Mouse (Mus musculus) hematopoietic multipotent progenitor cell, adult 10-12 weeks (in vitro differentiated cells): Measurements from ENCODE around the gene Tubb1. TPM values are rescaled to one million over a fixed set of nuclear protein-coding genes. Genes with fewer than 3 reads are reported as not detected.

ENCODE experiments used
- polyA plus RNA-seq: library from polyadenylated mRNA; stranded (reverse); fragments of >175 nt; gene quantifications from 2 replicates; pipeline ENCODE4 v1.2.3, GENCODE M21; 2012; ENCODE audit warnings: low replicate concordance

Tubb1 gene
- 0.31 and 0.71 TPM in 2 replicates for polyA plus RNA-seq

DNA sequence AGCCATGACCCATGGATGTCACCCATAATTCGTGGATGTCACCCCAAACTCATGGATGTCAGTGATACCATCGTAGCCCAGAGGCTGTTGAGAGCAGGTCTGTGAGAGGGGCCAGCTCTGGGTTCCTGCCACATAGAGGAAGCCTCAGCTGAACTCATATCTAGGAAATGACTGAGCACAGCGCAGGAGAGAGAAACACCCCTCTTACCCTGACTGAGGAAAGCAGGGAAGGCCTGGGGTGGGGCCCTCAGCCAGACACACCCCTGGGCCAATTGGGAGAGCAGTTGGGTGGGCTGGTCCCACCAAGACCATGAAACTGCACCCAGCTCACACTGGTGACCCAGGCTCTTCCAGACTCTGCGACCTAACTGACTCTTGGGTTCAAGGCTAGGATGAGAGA is at the start of gene Tubb1:
TSS of gene Tubb1 (plus strand) at position 343 of the 400 bp plus-strand sequence.

DNA sequence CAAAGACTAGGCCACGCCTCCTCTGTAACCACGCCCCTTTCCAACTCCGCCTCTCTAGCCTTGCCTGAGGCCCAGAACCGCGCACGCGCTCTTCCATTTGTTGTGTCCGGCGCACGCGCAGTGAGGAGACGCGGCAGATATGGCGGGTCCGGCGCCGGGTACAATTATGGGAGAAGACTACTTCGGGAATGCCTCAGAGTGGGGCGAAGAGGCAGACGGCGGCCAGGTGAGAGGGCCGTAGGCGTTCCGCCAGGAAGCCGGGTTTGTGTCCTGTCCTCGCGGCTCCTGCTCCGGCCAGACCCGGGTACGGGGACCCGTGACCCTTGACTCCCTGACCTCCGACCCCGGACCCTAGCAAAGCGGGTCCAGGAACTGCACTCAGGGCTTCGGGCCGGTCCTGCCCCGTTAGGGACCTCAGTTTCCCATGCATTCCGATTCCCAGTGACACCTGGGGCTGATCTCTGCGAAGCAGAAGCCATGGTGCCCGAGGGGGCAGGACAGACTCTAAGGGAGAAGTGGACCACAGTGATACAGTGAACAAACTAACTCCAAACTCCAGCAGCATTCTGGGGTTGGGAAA is 34.7 kb upstream of the Tubb1 start, which contains the start of gene Nelfcd:
TSS of gene Nelfcd (plus strand) at position 74 of the 580 bp plus-strand sequence.

DNA sequence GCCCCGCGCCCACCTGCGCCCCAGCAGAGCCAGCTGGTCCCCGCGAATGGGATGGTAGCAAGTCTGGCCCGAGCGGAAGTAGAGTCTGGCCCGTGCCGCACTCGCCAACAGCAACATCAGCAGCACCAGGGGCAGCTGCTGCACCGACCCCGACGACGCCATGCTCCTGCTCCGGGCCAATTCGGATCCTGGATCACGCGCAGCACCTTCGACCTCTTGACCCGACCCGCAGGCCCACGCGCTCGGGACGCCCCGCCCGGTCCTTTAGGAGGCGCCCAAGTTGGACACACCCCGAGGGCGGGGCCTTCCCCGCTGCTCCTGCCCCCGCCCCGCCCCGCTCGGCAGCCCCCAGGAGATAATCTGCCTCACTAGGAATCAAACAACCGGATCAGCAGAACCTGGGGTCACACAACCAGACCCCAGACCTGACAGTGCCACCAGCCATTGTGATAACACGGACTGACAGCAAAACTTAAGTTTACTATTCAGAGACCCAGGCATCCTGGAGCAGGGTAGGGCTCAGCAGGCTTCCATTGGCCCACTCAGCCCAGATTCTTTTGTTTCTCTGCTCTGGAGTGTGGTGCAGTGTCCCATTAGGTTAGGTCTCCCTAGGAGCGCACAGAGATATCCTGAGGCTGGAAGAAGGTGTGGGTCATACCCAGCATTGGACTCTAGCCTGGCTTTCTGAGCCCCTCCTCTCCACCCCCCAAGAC is 11.6 kb upstream of the Tubb1 start, which contains the start of gene Ctsz:
TSS of gene Ctsz (minus strand) at position 303 of the 713 bp plus-strand sequence.

DNA sequence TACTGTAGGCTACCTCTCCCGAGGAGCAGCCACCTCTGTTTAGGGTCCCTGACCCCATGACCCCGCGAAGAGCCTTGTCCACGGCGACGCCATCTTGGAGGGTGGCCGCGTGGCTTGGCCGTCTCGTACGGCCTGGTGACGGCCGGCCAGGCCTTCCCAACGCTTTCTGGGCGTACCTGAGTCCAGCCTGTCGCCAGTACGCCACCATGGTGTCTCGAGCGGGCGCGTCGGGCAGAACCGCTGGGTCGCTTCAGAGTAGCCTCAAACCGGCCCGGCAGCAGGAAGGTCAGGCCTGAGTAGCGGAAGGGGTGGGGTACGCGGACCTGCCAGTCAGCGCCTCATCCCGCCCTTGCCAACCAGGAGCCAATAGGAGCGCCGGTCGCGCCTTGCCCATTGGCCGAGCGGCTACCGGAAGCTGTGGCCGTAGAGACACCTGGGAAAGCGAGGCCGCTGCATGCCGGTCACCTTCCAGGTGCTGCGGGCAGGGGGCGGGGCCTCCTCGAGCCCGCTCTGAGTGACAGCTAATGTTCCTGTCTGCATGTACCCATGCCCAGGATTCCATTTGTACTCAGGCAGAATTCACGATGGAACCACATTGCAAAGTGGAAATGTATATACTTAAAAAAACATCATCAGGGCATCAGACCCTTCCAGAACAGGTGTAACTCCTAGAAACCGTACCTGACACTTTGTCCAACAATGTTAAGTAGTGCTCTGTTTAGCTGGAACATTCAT is 13.5 kb downstream of the Tubb1 start, which contains the start of gene Atp5e:
TSS of gene Atp5e (minus strand) at position 317 of the 735 bp plus-strand sequence.

DNA sequence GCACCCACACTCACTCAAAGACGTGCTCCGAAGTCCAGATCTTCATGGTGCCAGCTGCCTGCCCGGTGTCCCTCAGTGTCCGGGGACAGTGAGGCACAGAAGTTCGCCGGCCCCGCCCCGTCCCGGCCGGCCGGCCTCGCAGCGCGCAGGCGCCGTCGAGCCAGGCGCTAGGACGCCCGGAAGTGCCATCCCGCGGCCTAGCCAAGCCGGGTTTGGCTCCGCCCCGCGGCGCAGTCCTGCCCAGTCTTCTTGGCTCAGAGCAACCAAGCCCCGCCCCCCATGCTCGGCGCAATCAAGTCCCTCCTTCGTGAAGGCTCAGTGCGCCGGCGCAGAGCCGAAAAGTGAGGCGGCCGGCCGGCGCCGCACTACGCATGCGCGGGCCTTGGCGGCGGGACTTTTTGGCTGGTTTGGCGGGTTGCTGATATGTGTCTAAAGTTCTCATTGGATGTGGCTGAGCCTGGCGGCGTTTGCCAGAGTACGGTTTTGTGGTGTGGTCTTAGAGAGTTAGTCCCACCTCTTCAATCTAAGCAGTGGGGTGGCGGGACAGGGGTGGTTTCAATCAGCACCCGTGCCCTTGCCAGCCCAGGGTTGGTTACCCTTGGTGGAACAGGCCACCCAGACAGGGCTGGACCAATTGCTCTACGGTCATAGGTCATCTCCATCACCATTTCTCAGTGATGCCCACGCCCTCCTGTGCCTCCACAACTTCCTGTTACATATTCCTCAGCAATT is 22.5 kb downstream of the Tubb1 start, which contains the start of gene Prelid3b:
TSS of gene Prelid3b (minus strand) at position 264 of the 732 bp plus-strand sequence.

Other genes with a start within 250 kb of the Tubb1 start
- gene Gnas, start 166.4 kb upstream of the Tubb1 start, polyA plus RNA-seq: 454 and 603 TPM in 2 replicates
- gene Gm20721, start 104.0 kb upstream of the Tubb1 start, polyA plus RNA-seq: 0.41 and 0.44 TPM in 2 replicates
- gene Nelfcd, start 34.9 kb upstream of the Tubb1 start, polyA plus RNA-seq: 33.2 and 48.2 TPM in 2 replicates
- gene Ctsz, start 11.7 kb upstream of the Tubb1 start, polyA plus RNA-seq: 162 and 239 TPM in 2 replicates
- gene Atp5e, start 13.4 kb downstream of the Tubb1 start, polyA plus RNA-seq: 54.2 and 173 TPM in 2 replicates
- gene Prelid3b, start 22.4 kb downstream of the Tubb1 start, polyA plus RNA-seq: 10.8 and 26.3 TPM in 2 replicates
- gene Zfp831, start 192.8 kb downstream of the Tubb1 start, polyA plus RNA-seq: 13.1 and 19.6 TPM in 2 replicates